Mouse (Mus musculus): ENCODE data around the gene Anxa3. TPM values are rescaled to one million over a fixed set of nuclear protein-coding genes. Genes with fewer than 3 reads are reported as not detected.
A peak's percentile ranks its signal among the peaks of the same experiment; 100 is the strongest.

Gene Anxa3
- 2.3 TPM in 1 of 2 replicates, not detected in the other for polyA plus RNA-seq (2012; ENCODE audit: insufficient read depth, low replicate concordance)

DNA sequence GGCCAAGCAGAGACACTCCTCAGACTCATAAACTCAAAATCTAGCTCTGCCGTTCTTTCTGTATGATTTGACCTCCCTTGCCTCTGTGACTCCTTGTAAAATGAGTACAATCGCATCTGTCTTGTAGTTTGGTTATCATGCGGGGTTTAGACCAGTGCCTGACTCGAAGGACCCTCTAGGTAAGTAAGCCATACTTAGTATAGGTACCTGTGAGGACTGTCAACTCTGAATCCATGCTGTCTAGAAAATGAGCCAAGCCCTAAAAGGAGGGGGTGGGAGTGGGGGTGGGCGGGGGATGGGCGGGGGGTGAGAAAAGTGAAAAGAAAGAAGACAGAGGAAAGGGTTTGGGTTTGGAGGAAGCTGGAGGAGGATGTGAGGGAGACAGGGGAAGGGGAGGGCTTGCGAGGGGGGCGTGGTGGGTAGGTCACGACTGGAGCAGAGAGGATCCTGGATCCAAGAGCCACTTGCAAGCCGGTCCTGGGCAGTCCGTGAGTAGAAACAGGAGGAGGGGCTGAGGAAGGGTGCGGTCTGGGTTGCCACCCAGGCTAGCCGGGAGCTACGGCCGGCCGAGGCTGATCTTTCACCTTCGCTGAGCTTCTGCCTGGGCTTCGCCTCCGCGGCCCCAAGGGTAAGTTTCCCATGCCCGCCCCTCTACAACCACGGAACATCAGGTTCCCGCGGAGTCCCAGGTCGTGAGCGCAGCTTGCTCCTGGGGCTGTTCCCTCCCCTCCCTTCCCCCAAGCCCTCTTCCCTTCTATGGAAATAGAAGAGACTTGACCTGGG, at the start of gene Anxa3:
Anxa3 (plus strand) TSS at position 404 of the 783 bp plus-strand sequence.
- Histone ChIP-seq H3K4me3 (replicated peaks) (peak within 1 kb of the TSS; percentile 90), H3K36me3 (replicated peaks; ENCODE audit: low read length) (no peaks in the 10 kb centered on the region), H3K27me3 (replicated peaks) (peaks cover 37% of the 10 kb centered on the region), H3K9me3 (no peaks in the 10 kb centered on the region), H3K4me1 (peaks cover 28% of the 10 kb centered on the region)
- no peak for TF ChIP-seq FLI1 (IDR thresholded peaks at IDR 0.05; ENCODE audit: low read length)
- no peak for TF ChIP-seq GATA1 (IDR thresholded peaks at IDR 0.05; ENCODE audit: borderline replicate concordance, low read length)

DNA sequence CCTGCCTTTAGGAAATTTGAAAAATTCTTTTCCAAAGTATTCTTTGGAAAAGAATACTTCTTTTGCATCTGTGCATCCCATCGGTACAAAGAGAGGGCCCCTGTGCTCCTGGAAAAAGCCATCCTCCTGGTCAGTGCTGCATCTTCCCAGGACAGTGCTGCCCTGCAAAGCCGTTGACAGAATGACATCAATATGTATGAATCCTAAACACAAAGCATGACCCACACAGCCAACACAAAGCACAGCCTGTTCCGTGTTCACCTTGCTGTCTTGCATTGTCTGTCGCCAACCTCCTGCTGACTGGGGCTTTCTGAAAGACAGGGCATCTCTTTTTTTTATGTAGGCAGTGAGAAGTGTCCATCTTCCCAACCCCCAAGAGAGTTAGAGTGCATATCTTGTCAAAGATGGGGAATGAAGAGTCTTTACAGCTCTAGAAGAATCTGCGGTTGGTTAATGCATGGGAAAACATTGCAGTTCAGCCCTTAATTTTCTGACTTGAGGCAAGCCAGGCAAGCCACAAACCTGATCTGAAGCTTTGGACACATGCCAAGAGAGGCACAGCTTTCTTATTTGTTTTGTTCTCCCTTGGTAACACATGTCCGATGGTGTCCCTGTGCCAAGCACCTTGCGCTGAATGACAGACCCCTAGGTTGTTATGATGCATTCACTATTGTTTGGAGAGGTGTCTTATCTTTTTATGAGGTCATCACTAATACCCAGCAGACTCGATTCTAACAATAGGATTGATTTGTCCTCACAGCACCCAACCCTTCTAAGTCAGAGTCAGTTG, 45.7 kb upstream of the Anxa3 start:
- Histone ChIP-seq H3K27me3 (replicated peaks) (peaks cover 7% of the 10 kb centered on the region), H3K9me3 (no peaks in the 10 kb centered on the region), H3K36me3 (replicated peaks; ENCODE audit: low read length) (no peaks in the 10 kb centered on the region), H3K4me3 (replicated peaks) (no peak overlapping the region), H3K4me1 (peaks cover 4% of the 10 kb centered on the region; the same call in 1 of the 2 replicates)
- TF ChIP-seq GATA1 (IDR thresholded peaks at IDR 0.05; ENCODE audit: borderline replicate concordance, low read length) (no peak), FLI1 (IDR thresholded peaks at IDR 0.05; ENCODE audit: low read length) (no peak)

- no peaks in the 10 kb centered on the region for H3K36me3 ChIP-seq (replicated peaks; ENCODE audit: low read length)
- no peaks in the 10 kb centered on the region; the same call in 1 of the 2 replicates for H3K9me3 ChIP-seq
- no peak overlapping the region for H3K4me3 ChIP-seq (replicated peaks)
- H3K27me3 ChIP-seq (replicated peaks): peaks cover 4% of the 10 kb centered on the region
- TF ChIP-seq GATA1 (IDR thresholded peaks at IDR 0.05; ENCODE audit: borderline replicate concordance, low read length): no peak
- no peak for TF ChIP-seq FLI1 (IDR thresholded peaks at IDR 0.05; ENCODE audit: low read length)
- no peaks in the 10 kb centered on the region for H3K4me1 ChIP-seq
Measured at GRCm38 (mm10) chr5:96757615-96758014, 35.5 kb upstream of the Anxa3 start.

DNA sequence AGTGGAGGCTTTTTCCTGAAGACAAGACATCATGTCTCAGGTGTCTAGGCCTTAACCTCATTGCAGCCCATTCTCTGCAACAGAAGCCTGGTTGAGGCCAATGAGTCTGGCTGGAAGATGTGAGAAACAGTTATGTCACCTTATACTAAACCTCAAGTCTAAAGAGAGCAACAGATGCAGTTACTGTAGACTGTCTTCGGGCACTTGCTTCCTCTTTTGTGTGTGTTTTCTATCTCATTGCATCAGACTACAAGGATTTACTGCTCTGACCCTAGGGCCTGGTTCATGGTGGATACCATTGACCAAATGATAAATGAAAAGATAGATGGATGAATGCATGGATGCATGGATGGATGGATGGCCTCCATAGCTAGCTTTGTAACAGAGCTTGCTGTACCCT, 31.1 kb upstream of the Anxa3 start:
- Histone ChIP-seq H3K36me3 (replicated peaks; ENCODE audit: low read length) (no peaks in the 10 kb centered on the region), H3K4me3 (replicated peaks) (no peak overlapping the region), H3K27me3 (replicated peaks) (peaks cover 9% of the 10 kb centered on the region), H3K4me1 (peaks cover 7% of the 10 kb centered on the region; the same call in 1 of the 2 replicates), H3K9me3 (no peaks in the 10 kb centered on the region; the same call in 1 of the 2 replicates)
- TF ChIP-seq FLI1 (IDR thresholded peaks at IDR 0.05; ENCODE audit: low read length) (no peak), GATA1 (IDR thresholded peaks at IDR 0.05; ENCODE audit: borderline replicate concordance, low read length) (no peak)

- Histone ChIP-seq H3K27me3 (replicated peaks) (peaks cover 20% of the 10 kb centered on the region), H3K4me1 (peaks cover 7% of the 10 kb centered on the region; the same call in 1 of the 2 replicates), H3K36me3 (replicated peaks; ENCODE audit: low read length) (no peaks in the 10 kb centered on the region), H3K4me3 (replicated peaks) (no peak overlapping the region), H3K9me3 (no peaks in the 10 kb centered on the region)
- TF ChIP-seq GATA1 (IDR thresholded peaks at IDR 0.05; ENCODE audit: borderline replicate concordance, low read length) (no peak), FLI1 (IDR thresholded peaks at IDR 0.05; ENCODE audit: low read length) (no peak)
Measured at GRCm38 (mm10) chr5:96768846-96769471, 24.2 kb upstream of the Anxa3 start.

GRCm38 (mm10) chr5:96783506-96784288, 9.4 kb upstream of the Anxa3 start:
- no peaks in the 10 kb centered on the region for H3K36me3 ChIP-seq (replicated peaks; ENCODE audit: low read length)
- H3K27me3 ChIP-seq (replicated peaks): peaks cover 29% of the 10 kb centered on the region
- TF ChIP-seq FLI1 (IDR thresholded peaks at IDR 0.05; ENCODE audit: low read length) (no peak), GATA1 (IDR thresholded peaks at IDR 0.05; ENCODE audit: borderline replicate concordance, low read length) (no peak)

DNA sequence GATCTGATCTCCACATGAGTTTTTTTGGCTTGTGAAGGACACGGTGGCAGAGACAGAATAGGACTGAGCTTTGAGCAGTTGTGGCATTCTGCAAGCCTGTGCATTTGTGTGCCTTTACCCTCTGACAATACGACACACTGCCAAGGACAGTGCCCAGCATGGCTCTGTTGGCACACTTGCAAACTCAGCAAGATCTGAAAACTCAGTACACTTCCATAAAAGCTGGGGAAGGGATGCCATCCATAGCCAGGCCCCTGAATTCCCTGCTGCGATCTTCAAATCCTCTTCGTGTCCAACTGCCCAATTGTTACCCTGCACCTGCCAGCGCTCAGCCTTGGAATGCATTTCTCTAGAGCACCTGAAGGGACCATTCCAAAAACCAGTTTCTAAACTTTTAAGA, 8.0 kb upstream of the Anxa3 start:
- Histone ChIP-seq H3K4me1 (peaks cover 4% of the 10 kb centered on the region; the same call in 1 of the 2 replicates), H3K36me3 (replicated peaks; ENCODE audit: low read length) (no peaks in the 10 kb centered on the region), H3K9me3 (peaks cover 7% of the 10 kb centered on the region; the same call in 1 of the 2 replicates), H3K4me3 (replicated peaks) (no peak overlapping the region), H3K27me3 (replicated peaks) (peaks cover 26% of the 10 kb centered on the region)
- TF ChIP-seq FLI1 (IDR thresholded peaks at IDR 0.05; ENCODE audit: low read length) (no peak), GATA1 (IDR thresholded peaks at IDR 0.05; ENCODE audit: borderline replicate concordance, low read length) (no peak)

More at GRCm38 (mm10) chr5:96783506-96784288, 9.4 kb upstream of the Anxa3 start:
- no peak overlapping the region for H3K4me3 ChIP-seq (replicated peaks)
- H3K4me1 ChIP-seq: peaks cover 4% of the 10 kb centered on the region; the same call in 1 of the 2 replicates
- H3K9me3 ChIP-seq: peaks cover 7% of the 10 kb centered on the region; the same call in 1 of the 2 replicates

DNA sequence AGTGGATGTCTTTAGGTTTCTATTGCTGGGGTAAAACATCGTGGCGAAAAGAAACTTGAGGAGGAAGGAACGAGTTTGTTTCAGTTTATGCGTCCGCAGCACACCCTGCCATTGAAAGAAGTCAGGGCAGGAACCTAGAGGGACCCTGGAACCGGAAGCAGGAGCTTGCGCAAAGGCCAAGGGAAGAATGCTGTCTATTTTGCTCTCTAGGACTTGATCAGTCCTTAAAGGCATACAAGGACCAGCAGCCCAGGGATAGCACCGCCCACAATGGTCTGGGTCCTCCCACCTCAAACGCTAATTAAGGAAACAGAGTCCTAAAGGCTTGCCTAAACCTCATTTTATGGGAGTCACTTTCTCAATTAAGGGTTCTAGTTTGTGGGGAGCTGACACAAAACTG, 717 bp upstream of the Anxa3 start:
- TF ChIP-seq GATA1 (IDR thresholded peaks at IDR 0.05; ENCODE audit: borderline replicate concordance, low read length) (no peak), FLI1 (IDR thresholded peaks at IDR 0.05; ENCODE audit: low read length) (no peak)
- peaks cover 7% of the 10 kb centered on the region; the same call in 1 of the 2 replicates for H3K9me3 ChIP-seq
- peaks cover 34% of the 10 kb centered on the region for H3K27me3 ChIP-seq (replicated peaks)
- peaks cover 28% of the 10 kb centered on the region for H3K4me1 ChIP-seq
- H3K36me3 ChIP-seq (replicated peaks; ENCODE audit: low read length): no peaks in the 10 kb centered on the region
- H3K4me3 ChIP-seq (replicated peaks): peak overlapping the region; percentile 47

Measured in megakaryocyte, embryonic 14.5 days (primary cell).